Mouse (Mus musculus): Measurements from ENCODE around the gene Lrrc39. TPM values are rescaled to one million over a fixed set of nuclear protein-coding genes. Genes with fewer than 3 reads are reported as not detected.

The Lrrc39 gene
- polyA plus RNA-seq, 1 experiment from 2014 or later = 2.8 TPM

- Histone ChIP-seq H3K36me3 (ENCODE audit: control insufficient read depth, insufficient read depth, low read length) (peaks cover 6% of the 10 kb centered on the region), H3K4me3 (ENCODE audit: low read depth, low read length) (peak within 1 kb of the TSS; percentile 82), H3K27ac (ENCODE audit: low read depth, low read length) (peak within 1 kb of the TSS; percentile 66), H3K9me3 (ENCODE audit: control insufficient read depth, low read length) (no peaks in the 10 kb centered on the region), H3K27me3 (replicated peaks; ENCODE audit: control insufficient read depth, insufficient read depth, low read length) (no peaks in the 10 kb centered on the region), H3K4me1 (replicated peaks; ENCODE audit: control insufficient read depth, insufficient read depth, low read length) (peaks cover 9% of the 10 kb centered on the region; the same call in 1 of the 2 replicates), H3K4me2 (peak within 1 kb of the TSS; percentile 77), H3K9ac (ENCODE audit: low read depth, low read length) (peak within 1 kb of the TSS; percentile 91)
- peak; percentile 94 for ATAC-seq (replicated peaks; ENCODE audit: low FRiP score)
- WGBS = under 1% methylated on average over 65 of the region's 65 CpGs
- peak; percentile 95 for DNase-seq (ENCODE audit: low spot score)
These were observed 32.2 kb downstream of the Lrrc39 start, which contains the start of gene Sass6 for GRCm38 (mm10) chr3:116594728-116595602. Sass6 (plus strand) TSS chr3:116594982.

GRCm38 (mm10) chr3:116595603-116595991, 32.8 kb downstream of the Lrrc39 start:
- peak overlapping the region; percentile 77 for H3K4me2 ChIP-seq
- peaks cover 9% of the 10 kb centered on the region; the same call in 1 of the 2 replicates for H3K4me1 ChIP-seq (replicated peaks; ENCODE audit: control insufficient read depth, insufficient read depth, low read length)
- H3K27me3 ChIP-seq (replicated peaks; ENCODE audit: control insufficient read depth, insufficient read depth, low read length) = no peaks in the 10 kb centered on the region
- peak overlapping the region; percentile 91 for H3K9ac ChIP-seq (ENCODE audit: low read depth, low read length)
- DNase-seq (ENCODE audit: low spot score) = no peak
- 6% methylated on average over 10 of the region's 10 CpGs for WGBS
- H3K36me3 ChIP-seq (ENCODE audit: control insufficient read depth, insufficient read depth, low read length) = peaks cover 3% of the 10 kb centered on the region
- no peak for ATAC-seq (replicated peaks; ENCODE audit: low FRiP score)
- peak overlapping the region; percentile 82 for H3K4me3 ChIP-seq (ENCODE audit: low read depth, low read length)
- H3K27ac ChIP-seq (ENCODE audit: low read depth, low read length) = peak overlapping the region; percentile 66; the same call in 1 of the 2 replicates
- H3K9me3 ChIP-seq (ENCODE audit: control insufficient read depth, low read length) = no peaks in the 10 kb centered on the region

GRCm38 (mm10) chr3:116599705-116600104, 36.9 kb downstream of the Lrrc39 start:
- ATAC-seq (replicated peaks; ENCODE audit: low FRiP score) = no peak
- no peaks in the 10 kb centered on the region for H3K27me3 ChIP-seq (replicated peaks; ENCODE audit: control insufficient read depth, insufficient read depth, low read length)
- H3K4me3 ChIP-seq (ENCODE audit: low read depth, low read length) = no peak overlapping the region
- no peak overlapping the region for H3K9ac ChIP-seq (ENCODE audit: low read depth, low read length)
- no peaks in the 10 kb centered on the region for H3K9me3 ChIP-seq (ENCODE audit: control insufficient read depth, low read length)
- no peak overlapping the region for H3K4me2 ChIP-seq
- H3K36me3 ChIP-seq (ENCODE audit: control insufficient read depth, insufficient read depth, low read length) = no peaks in the 10 kb centered on the region
- 78% methylated on average over 2 of the region's 2 CpGs for WGBS
- H3K4me1 ChIP-seq (replicated peaks; ENCODE audit: control insufficient read depth, insufficient read depth, low read length) = peaks cover 9% of the 10 kb centered on the region; the same call in 1 of the 2 replicates
- no peak for DNase-seq (ENCODE audit: low spot score)
- H3K27ac ChIP-seq (ENCODE audit: low read depth, low read length) = no peak overlapping the region

- Histone ChIP-seq H3K9me3 (ENCODE audit: control insufficient read depth, low read length) (no peaks in the 10 kb centered on the region), H3K27ac (ENCODE audit: low read depth, low read length) (no peak overlapping the region), H3K27me3 (replicated peaks; ENCODE audit: control insufficient read depth, insufficient read depth, low read length) (no peaks in the 10 kb centered on the region), H3K9ac (ENCODE audit: low read depth, low read length) (no peak overlapping the region), H3K4me1 (replicated peaks; ENCODE audit: control insufficient read depth, insufficient read depth, low read length) (peaks cover 6% of the 10 kb centered on the region; the same call in 1 of the 2 replicates), H3K36me3 (ENCODE audit: control insufficient read depth, insufficient read depth, low read length) (no peaks in the 10 kb centered on the region), H3K4me3 (ENCODE audit: low read depth, low read length) (no peak overlapping the region), H3K4me2 (no peak overlapping the region)
- no peak for ATAC-seq (replicated peaks; ENCODE audit: low FRiP score)
- WGBS = 70% methylated on average over 5 of the region's 5 CpGs
- DNase-seq (ENCODE audit: low spot score) = no peak
These were observed 38.2 kb downstream of the Lrrc39 start for GRCm38 (mm10) chr3:116601005-116601404.

GRCm38 (mm10) chr3:116601781-116602180, 39.0 kb downstream of the Lrrc39 start:
- H3K9me3 ChIP-seq (ENCODE audit: control insufficient read depth, low read length) = no peaks in the 10 kb centered on the region
- H3K4me2 ChIP-seq = no peak overlapping the region
- H3K27ac ChIP-seq (ENCODE audit: low read depth, low read length) = no peak overlapping the region
- no peaks in the 10 kb centered on the region for H3K4me1 ChIP-seq (replicated peaks; ENCODE audit: control insufficient read depth, insufficient read depth, low read length)
- no peak overlapping the region for H3K4me3 ChIP-seq (ENCODE audit: low read depth, low read length)
- no peak for ATAC-seq (replicated peaks; ENCODE audit: low FRiP score)
- H3K27me3 ChIP-seq (replicated peaks; ENCODE audit: control insufficient read depth, insufficient read depth, low read length) = no peaks in the 10 kb centered on the region
- no peaks in the 10 kb centered on the region for H3K36me3 ChIP-seq (ENCODE audit: control insufficient read depth, insufficient read depth, low read length)
- DNase-seq (ENCODE audit: low spot score) = no peak
- WGBS = 88% methylated on average over 5 of the region's 5 CpGs
- no peak overlapping the region for H3K9ac ChIP-seq (ENCODE audit: low read depth, low read length)

GRCm38 (mm10) chr3:116604570-116604969, 41.8 kb downstream of the Lrrc39 start:
- DNase-seq (ENCODE audit: low spot score) (no peak), ATAC-seq (replicated peaks; ENCODE audit: low FRiP score) (no peak)
- no peaks in the 10 kb centered on the region for H3K9me3 ChIP-seq (ENCODE audit: control insufficient read depth, low read length)
- H3K4me1 ChIP-seq (replicated peaks; ENCODE audit: control insufficient read depth, insufficient read depth, low read length) = no peaks in the 10 kb centered on the region
- no peak overlapping the region for H3K27ac ChIP-seq (ENCODE audit: low read depth, low read length)
- H3K9ac ChIP-seq (ENCODE audit: low read depth, low read length) = no peak overlapping the region
- H3K36me3 ChIP-seq (ENCODE audit: control insufficient read depth, insufficient read depth, low read length) = peaks cover 10% of the 10 kb centered on the region; the same call in 1 of the 2 replicates
- WGBS = 83% methylated on average over 9 of the region's 9 CpGs
- H3K4me2 ChIP-seq = no peak overlapping the region
- no peaks in the 10 kb centered on the region for H3K27me3 ChIP-seq (replicated peaks; ENCODE audit: control insufficient read depth, insufficient read depth, low read length)
- H3K4me3 ChIP-seq (ENCODE audit: low read depth, low read length) = no peak overlapping the region

GRCm38 (mm10) chr3:116614295-116614892, 51.6 kb downstream of the Lrrc39 start, which contains the start of gene Trmt13:
Trmt13 (minus strand) TSS chr3:116614587.
- H3K36me3 ChIP-seq (ENCODE audit: control insufficient read depth, insufficient read depth, low read length) = peaks cover 22% of the 10 kb centered on the region; the same call in 1 of the 2 replicates
- H3K4me2 ChIP-seq = no peak within 1 kb of the TSS
- no peaks in the 10 kb centered on the region for H3K4me1 ChIP-seq (replicated peaks; ENCODE audit: control insufficient read depth, insufficient read depth, low read length)
- ATAC-seq (replicated peaks; ENCODE audit: low FRiP score) = peak; percentile 30
- WGBS = 78% methylated on average over 10 of the region's 10 CpGs
- H3K27me3 ChIP-seq (replicated peaks; ENCODE audit: control insufficient read depth, insufficient read depth, low read length) = no peaks in the 10 kb centered on the region
- H3K9me3 ChIP-seq (ENCODE audit: control insufficient read depth, low read length) = no peaks in the 10 kb centered on the region
- no peak within 1 kb of the TSS for H3K4me3 ChIP-seq (ENCODE audit: low read depth, low read length)
- H3K27ac ChIP-seq (ENCODE audit: low read depth, low read length) = no peak within 1 kb of the TSS
- no peak for DNase-seq (ENCODE audit: low spot score)
- H3K9ac ChIP-seq (ENCODE audit: low read depth, low read length) = no peak within 1 kb of the TSS

- no peak for ATAC-seq (replicated peaks; ENCODE audit: low FRiP score)
- Histone ChIP-seq H3K9ac (ENCODE audit: low read depth, low read length) (no peak overlapping the region), H3K27ac (ENCODE audit: low read depth, low read length) (no peak overlapping the region), H3K9me3 (ENCODE audit: control insufficient read depth, low read length) (no peaks in the 10 kb centered on the region), H3K27me3 (replicated peaks; ENCODE audit: control insufficient read depth, insufficient read depth, low read length) (no peaks in the 10 kb centered on the region), H3K4me3 (ENCODE audit: low read depth, low read length) (no peak overlapping the region), H3K36me3 (ENCODE audit: control insufficient read depth, insufficient read depth, low read length) (peaks cover 19% of the 10 kb centered on the region; the same call in 1 of the 2 replicates), H3K4me2 (no peak overlapping the region), H3K4me1 (replicated peaks; ENCODE audit: control insufficient read depth, insufficient read depth, low read length) (no peaks in the 10 kb centered on the region)
- WGBS = 77% methylated on average over 8 of the region's 8 CpGs
- no peak for DNase-seq (ENCODE audit: low spot score)
These were observed 52.7 kb downstream of the Lrrc39 start for GRCm38 (mm10) chr3:116615318-116616068.

Measured in liver, embryonic 11.5 days (tissue).